Mouse (Mus musculus) kidney, adult 2 months (tissue): Measurements from ENCODE around the gene Zfp568.

Source experiments
- CTCF ChIP-seq: fragments of 200-500 bp; conservative IDR thresholded peaks from 2 replicates; pipeline ENCODE4 v1.5.1; 2011; ENCODE audit warnings: low read depth, mild to moderate bottlenecking, control low read depth, low read length, moderate library complexity, mixed read lengths; ENCODE audit not compliant: insufficient read depth, insufficient read length
- POLR2A ChIP-seq: fragments of 200-500 bp; IDR thresholded peaks from one replicate; pipeline ENCODE4 v1.6.1; 2011; ENCODE audit warnings: low read depth, low read length, control low read depth

GRCm38 (mm10) chr7:29943720-29944119 is 40.0 kb upstream of the Zfp568 start:
- TF ChIP-seq POLR2A (no peak), CTCF (no peak)
